Mouse (Mus musculus) CH12.LX (cell line): ENCODE measurements around the gene Zbtb21.

Experiments
- CTCF ChIP-seq, 2 experiments: IDR thresholded peaks in 1 of 2; conservative IDR thresholded peaks in 1 of 2; 2 replicates each; pipeline ENCODE4 v1.5.1; 2011 to 2012; ENCODE audit warnings: low read depth in 2 of 2, low read length in 2 of 2, improper control_type of control experiment in 1 of 2, inconsistent platforms in 1 of 2, mild to moderate bottlenecking in 1 of 2, moderate library complexity in 1 of 2
- HCFC1 ChIP-seq: IDR thresholded peaks from 2 replicates; pipeline ENCODE4 v1.6.1; 2012; ENCODE audit warnings: low read depth, mild to moderate bottlenecking, inconsistent platforms, low read length, improper control_type of control experiment
- JUND ChIP-seq: conservative IDR thresholded peaks from 2 replicates; pipeline ENCODE4 v1.6.1; 2011; ENCODE audit warnings: low read depth, low read length, improper control_type of control experiment
- MAFK ChIP-seq: IDR thresholded peaks from 2 replicates; pipeline ENCODE4 v1.6.1; 2011; ENCODE audit warnings: low read length, improper control_type of control experiment; ENCODE audit not compliant: insufficient replicate concordance
- MAX ChIP-seq: IDR thresholded peaks from 2 replicates; pipeline ENCODE4 v1.6.1; 2011; ENCODE audit warnings: low read length, improper control_type of control experiment
- MAZ ChIP-seq: IDR thresholded peaks from 2 replicates; pipeline ENCODE4 v1.6.1; 2012; ENCODE audit warnings: low read depth, mild to moderate bottlenecking, inconsistent platforms, low read length, improper control_type of control experiment, moderate library complexity
- POLR2A ChIP-seq: IDR thresholded peaks from 2 replicates; pipeline ENCODE4 v1.6.1; 2011; ENCODE audit warnings: low read depth, mild to moderate bottlenecking, improper control_type of control experiment, low read length
- SIN3A ChIP-seq: IDR thresholded peaks from 2 replicates; pipeline ENCODE4 v1.6.1; 2012; ENCODE audit warnings: low read length, improper control_type of control experiment, inconsistent platforms
- TCF12 ChIP-seq: IDR thresholded peaks from 2 replicates; pipeline ENCODE4 v1.6.1; 2014; ENCODE audit warnings: low read depth, mild to moderate bottlenecking, inconsistent platforms, low read length, improper control_type of control experiment
- ZMIZ1 ChIP-seq: IDR thresholded peaks from 2 replicates; pipeline ENCODE4 v1.6.1; 2012; ENCODE audit warnings: low read depth, mild to moderate bottlenecking, inconsistent platforms, low read length, improper control_type of control experiment

- no peak for TF ChIP-seq HCFC1
- no peak for TF ChIP-seq ZMIZ1
- TF ChIP-seq CTCF (conservative IDR thresholded peaks at IDR 0.05 in 1 of 2, IDR thresholded peaks at IDR 0.05 in 1 of 2; ENCODE audit: low read depth in 2 of 2, low read length in 2 of 2) = no peak
- no peak for TF ChIP-seq MAFK
- TF ChIP-seq JUND = no peak
- TF ChIP-seq POLR2A = no peak
- no peak for TF ChIP-seq MAX
- TF ChIP-seq TCF12 = no peak
- no peak for TF ChIP-seq MAZ
- no peak for TF ChIP-seq SIN3A
These were observed 10.1 kb downstream of the Zbtb21 start for GRCm38 (mm10) chr16:97952371-97952770.
